Mouse (Mus musculus) testis, adult 2 months (tissue): Measurements from ENCODE around the gene Hoxd4. TPM values are rescaled to one million over a fixed set of nuclear protein-coding genes. Genes with fewer than 3 reads are reported as not detected.
A peak's percentile ranks its signal among the peaks of the same experiment; 100 is the strongest.

ENCODE experiments used
- H3K27ac ChIP-seq: fragments of 200-500 bp; 2 replicates; pipeline ENCODE4 v1.5.1; 2012; ENCODE audit warnings: low read depth, low read length; ENCODE audit not compliant: control insufficient read depth, insufficient read depth
- H3K27me3 ChIP-seq: fragments of 200-500 bp; 2 replicates; pipeline ENCODE4 v1.6.1; 2012; ENCODE audit warnings: mild to moderate bottlenecking, low read length, moderate library complexity; ENCODE audit not compliant: control insufficient read depth, insufficient read depth
- H3K36me3 ChIP-seq: fragments of 200-500 bp; 2 replicates; pipeline ENCODE4 v1.6.1; 2012; ENCODE audit warnings: mild to moderate bottlenecking, low read length; ENCODE audit not compliant: control insufficient read depth, insufficient read depth
- H3K4me1 ChIP-seq: fragments of 200-500 bp; 2 replicates; pipeline ENCODE4 v1.6.1; 2012; ENCODE audit warnings: low read length; ENCODE audit not compliant: control insufficient read depth, insufficient read depth
- H3K4me3 ChIP-seq: fragments of 200-500 bp; 2 replicates; pipeline ENCODE4 v1.5.1; 2012; ENCODE audit warnings: low read depth, mild to moderate bottlenecking, low read length, moderate library complexity, mixed read lengths; ENCODE audit not compliant: control insufficient read depth
- CTCF ChIP-seq: fragments of 200-500 bp; IDR thresholded peaks from 2 replicates; pipeline ENCODE4 v1.5.1; 2012; ENCODE audit warnings: low read depth, mild to moderate bottlenecking, inconsistent platforms, low read length, moderate library complexity; ENCODE audit not compliant: control insufficient read depth, insufficient read depth, insufficient replicate concordance
- POLR2A ChIP-seq: fragments of 200-500 bp; IDR thresholded peaks from 2 replicates; pipeline ENCODE4 v1.6.1; 2012; ENCODE audit warnings: low read depth, mild to moderate bottlenecking, inconsistent platforms, low read length, moderate library complexity; ENCODE audit not compliant: control insufficient read depth
- polyA plus RNA-seq: library from polyadenylated mRNA; depleted of rRNA; stranded (reverse); fragments of >200 nt; gene quantifications from 2 replicates; pipeline ENCODE4 v1.2.3, GENCODE M21; 2012

The Hoxd4 gene
- polyA plus RNA-seq, 1 experiment: 3.3 TPM

- peaks cover 13% of the 10 kb centered on the region for H3K4me1 ChIP-seq
- no peak overlapping the region for H3K27ac ChIP-seq
- no peak overlapping the region for H3K4me3 ChIP-seq
- peaks cover 13% of the 10 kb centered on the region for H3K27me3 ChIP-seq
- TF ChIP-seq POLR2A (no peak), CTCF (no peak)
- H3K36me3 ChIP-seq: no peaks in the 10 kb centered on the region
These were observed 30.9 kb upstream of the Hoxd4 start for GRCm38 (mm10) chr2:74680561-74681398.

GRCm38 (mm10) chr2:74681594-74682531 is 29.9 kb upstream of the Hoxd4 start:
- no peak overlapping the region for H3K27ac ChIP-seq
- peaks cover 13% of the 10 kb centered on the region for H3K27me3 ChIP-seq
- no peaks in the 10 kb centered on the region for H3K36me3 ChIP-seq
- peak overlapping the region; percentile 45 for H3K4me3 ChIP-seq
- peaks cover 14% of the 10 kb centered on the region for H3K4me1 ChIP-seq
- TF ChIP-seq POLR2A (no peak), CTCF (no peak)

- Histone ChIP-seq H3K4me1 (peaks cover 15% of the 10 kb centered on the region), H3K27me3 (peaks cover 13% of the 10 kb centered on the region), H3K27ac (no peak overlapping the region), H3K36me3 (no peaks in the 10 kb centered on the region), H3K4me3 (no peak overlapping the region; the same call in 1 of the 2 replicates)
- TF ChIP-seq POLR2A (no peak), CTCF (no peak)
These were observed 28.9 kb upstream of the Hoxd4 start for GRCm38 (mm10) chr2:74682796-74683195.

GRCm38 (mm10) chr2:74683471-74683951 is 28.2 kb upstream of the Hoxd4 start:
- Histone ChIP-seq H3K27ac (no peak overlapping the region), H3K4me1 (peaks cover 15% of the 10 kb centered on the region), H3K36me3 (no peaks in the 10 kb centered on the region), H3K27me3 (peaks cover 13% of the 10 kb centered on the region), H3K4me3 (no peak overlapping the region)
- no peak for TF ChIP-seq POLR2A
- TF ChIP-seq CTCF: no peak

GRCm38 (mm10) chr2:74684106-74684505 is 27.6 kb upstream of the Hoxd4 start:
- Histone ChIP-seq H3K36me3 (no peaks in the 10 kb centered on the region), H3K27me3 (peaks cover 13% of the 10 kb centered on the region), H3K4me1 (peaks cover 15% of the 10 kb centered on the region), H3K4me3 (no peak overlapping the region), H3K27ac (no peak overlapping the region)
- TF ChIP-seq POLR2A: no peak
- no peak for TF ChIP-seq CTCF

- no peak overlapping the region for H3K27ac ChIP-seq
- TF ChIP-seq CTCF (no peak), POLR2A (no peak)
- no peak overlapping the region for H3K4me3 ChIP-seq
- H3K4me1 ChIP-seq: peaks cover 11% of the 10 kb centered on the region
- H3K27me3 ChIP-seq: peaks cover 17% of the 10 kb centered on the region
- H3K36me3 ChIP-seq: no peaks in the 10 kb centered on the region
These were observed 26.6 kb upstream of the Hoxd4 start for GRCm38 (mm10) chr2:74685059-74685603.

- H3K36me3 ChIP-seq: no peaks in the 10 kb centered on the region
- TF ChIP-seq POLR2A: no peak
- peak; percentile 17; the same call in 1 of the 2 replicates for TF ChIP-seq CTCF
- H3K4me1 ChIP-seq: peaks cover 12% of the 10 kb centered on the region
- no peak overlapping the region for H3K27ac ChIP-seq
- H3K4me3 ChIP-seq: no peak overlapping the region
- peaks cover 16% of the 10 kb centered on the region for H3K27me3 ChIP-seq
These were observed 25.3 kb upstream of the Hoxd4 start for GRCm38 (mm10) chr2:74686301-74686987.
